Mouse (Mus musculus) 3T3-L1 (cell line): ENCODE results near the gene Rbbp7.
"Not testable (repeated sequence)": the region's sequence is repeated elsewhere in the genome, so short reads cannot be mapped to it uniquely, and the experiment has no call there.

Source experiments
- DNase-seq: peaks from one replicate; pipeline ENCODE4 v3.0.0-alpha.2; 2015; ENCODE audit warnings: low read depth, low spot score

The Rbbp7 gene

DNA sequence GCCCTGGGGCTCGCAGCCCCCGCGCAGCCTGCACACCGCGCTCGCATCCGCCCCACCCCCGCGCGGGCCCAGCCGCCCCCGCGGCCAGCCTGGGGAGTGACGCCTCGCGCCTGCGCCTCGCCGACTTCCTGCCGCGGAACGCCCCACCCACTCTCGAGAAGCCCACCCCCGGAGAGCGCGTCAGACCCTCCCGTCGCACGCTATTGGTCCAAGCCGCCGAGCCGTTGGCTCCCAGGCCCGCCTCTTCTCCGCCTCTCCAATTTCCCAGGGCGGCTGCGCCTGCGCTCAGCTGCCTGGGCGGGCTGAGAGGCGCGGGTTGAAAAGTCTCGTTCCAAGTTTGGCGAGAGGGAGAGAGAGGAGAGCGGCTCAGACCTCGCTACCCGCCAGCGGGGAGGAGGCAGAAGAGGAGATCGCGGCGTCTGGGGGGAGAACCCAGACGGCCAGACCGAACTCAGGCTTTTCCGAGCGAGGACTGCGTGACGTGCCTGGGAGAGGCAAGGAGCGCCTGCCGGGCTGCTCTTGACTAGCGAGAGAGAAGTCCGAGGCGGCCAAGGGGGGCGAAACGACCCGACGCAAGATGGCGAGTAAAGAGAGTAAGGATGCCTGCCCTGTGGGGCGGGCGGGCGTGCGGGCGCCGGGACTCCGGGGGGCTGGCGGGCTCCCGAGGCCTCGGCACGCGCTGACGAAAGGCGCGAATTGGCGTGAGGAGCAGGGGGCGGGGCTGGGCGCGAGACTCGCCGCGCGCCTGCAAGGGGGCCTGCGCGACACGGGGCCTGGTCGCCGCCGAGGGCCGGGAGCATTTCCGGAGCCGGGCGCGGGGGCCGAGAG lies at the start of gene Rbbp7:
Rbbp7 (plus strand) TSS at position 288 of the 828 bp plus-strand sequence.
- DNase-seq, result peak; percentile 86

DNA sequence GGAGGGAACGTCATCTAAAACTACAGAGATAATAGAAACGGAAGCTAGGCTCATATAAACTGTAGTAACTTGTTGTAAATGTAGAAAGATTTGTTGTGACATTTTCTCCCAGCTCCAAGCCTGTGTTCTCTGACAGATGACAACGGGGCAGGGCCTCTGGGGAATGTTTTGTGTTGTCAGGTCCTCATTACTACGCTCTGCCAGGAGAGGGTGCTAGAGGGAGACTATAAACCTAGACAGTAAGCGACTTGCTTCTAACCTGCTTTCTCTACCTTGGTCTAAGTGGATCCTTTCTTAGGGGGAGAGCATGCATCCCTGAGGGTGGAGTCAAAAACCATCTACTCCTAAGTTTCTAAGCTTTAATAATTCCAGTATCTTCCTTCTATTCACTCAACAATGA lies 42.4 kb upstream of the Rbbp7 start:
- DNase-seq, result peak; percentile 67

GRCm38 (mm10) chrX:162719615-162720014 lies 40.6 kb upstream of the Rbbp7 start:
- peak; percentile 76 for DNase-seq

- no peak for DNase-seq
These were observed 32.8 kb upstream of the Rbbp7 start for GRCm38 (mm10) chrX:162727367-162727777.

DNA sequence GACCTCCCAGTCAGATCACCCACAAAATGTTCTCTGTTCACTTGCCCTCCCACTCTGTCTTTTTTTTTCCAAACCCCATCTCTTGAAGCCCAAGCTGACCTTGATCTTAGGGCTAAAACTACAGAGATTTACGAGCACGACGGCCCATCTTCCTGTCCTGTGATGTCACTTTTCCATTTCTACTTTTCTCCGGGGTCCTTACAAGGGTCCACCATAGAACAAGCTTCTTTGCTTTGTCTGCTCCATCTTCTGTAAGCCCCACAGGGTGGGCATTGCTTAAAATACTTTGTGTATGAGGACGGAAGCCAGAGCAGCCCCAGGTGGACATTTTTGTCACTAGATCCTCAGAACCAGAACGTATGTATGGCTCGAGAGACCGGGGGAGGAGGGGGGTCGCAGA lies 32.4 kb upstream of the Rbbp7 start:
- DNase-seq, result no peak

GRCm38 (mm10) chrX:162728228-162728627 lies 32.0 kb upstream of the Rbbp7 start:
- no peak for DNase-seq

GRCm38 (mm10) chrX:162730031-162730430 lies 30.2 kb upstream of the Rbbp7 start:
- DNase-seq, result no peak

- peak; percentile 62 for DNase-seq
These were observed 24.9 kb upstream of the Rbbp7 start for GRCm38 (mm10) chrX:162734997-162735929.

- DNase-seq, result no peak
These were observed 24.0 kb upstream of the Rbbp7 start for GRCm38 (mm10) chrX:162736140-162736659.

DNA sequence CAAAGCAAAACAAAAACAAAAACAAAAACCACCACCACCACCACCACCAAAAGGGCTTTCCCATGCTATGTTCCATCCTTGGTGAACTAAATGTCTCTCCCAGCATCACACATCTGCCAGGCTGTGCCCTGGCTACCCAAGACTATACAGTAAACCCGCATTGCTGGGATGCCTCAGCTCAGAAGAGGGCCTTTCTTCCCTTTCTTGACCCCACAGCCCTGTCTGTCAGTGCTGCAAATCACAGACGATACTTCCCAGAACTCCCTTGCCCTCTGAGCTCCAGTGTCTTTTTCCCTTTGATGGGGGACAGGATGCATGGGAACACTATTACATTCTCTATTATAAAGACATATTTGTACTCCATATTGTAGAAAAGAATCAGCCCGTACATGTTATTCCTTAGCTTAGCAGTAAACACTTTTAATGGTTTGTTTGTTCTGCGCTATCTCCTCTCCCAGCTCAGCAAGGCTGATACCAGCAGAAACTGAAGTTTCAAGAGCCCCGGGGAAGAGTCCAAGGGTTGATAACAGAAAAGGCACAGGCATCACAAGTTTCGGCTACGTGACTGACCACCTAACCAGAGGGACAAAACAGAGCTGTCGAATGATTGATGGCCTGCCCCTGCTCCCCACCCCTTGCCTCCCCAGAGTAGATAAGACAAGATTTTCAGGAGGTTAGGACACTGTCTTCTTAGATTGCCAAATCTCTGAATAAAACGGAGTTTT lies 11.3 kb upstream of the Rbbp7 start:
- no peak for DNase-seq

DNA sequence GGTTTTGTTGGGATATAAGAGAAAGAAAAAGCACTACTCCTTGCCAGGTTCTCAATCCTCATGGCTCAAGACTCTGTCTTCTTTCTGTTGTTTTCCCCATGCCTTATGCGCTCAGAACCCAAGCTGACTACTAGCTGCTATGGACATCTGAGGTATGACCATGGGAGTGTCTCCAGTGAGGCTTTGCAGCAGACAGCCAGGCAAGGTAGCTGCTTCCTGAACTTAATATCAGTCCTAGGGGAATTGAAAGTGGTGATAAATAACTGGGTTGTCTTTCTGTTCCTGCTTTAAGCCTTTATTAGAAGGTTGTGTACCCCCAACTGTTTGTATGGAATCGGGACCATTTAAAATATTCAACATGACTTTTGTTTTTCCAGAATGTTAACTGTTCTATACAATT lies 7.8 kb upstream of the Rbbp7 start:
- DNase-seq, result no peak

DNA sequence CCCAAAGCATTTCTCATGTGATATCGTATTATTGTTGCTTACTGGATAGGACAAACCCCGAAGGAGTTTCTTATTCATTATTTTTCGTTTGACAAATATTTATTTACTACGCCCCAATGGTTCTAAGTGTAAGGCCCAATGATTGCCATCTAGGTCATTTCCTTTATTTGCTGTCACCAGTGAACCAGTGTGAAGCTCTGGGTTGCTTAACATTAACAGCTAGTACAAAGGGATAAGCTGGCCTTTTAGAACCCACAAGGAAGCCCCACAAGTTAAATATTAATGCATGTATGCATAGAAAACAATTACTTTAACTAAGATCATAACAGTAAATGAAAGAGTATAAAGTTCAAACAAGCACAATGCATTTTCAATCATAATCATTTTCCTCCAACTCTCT lies 5.9 kb upstream of the Rbbp7 start:
- DNase-seq, result no peak

DNA sequence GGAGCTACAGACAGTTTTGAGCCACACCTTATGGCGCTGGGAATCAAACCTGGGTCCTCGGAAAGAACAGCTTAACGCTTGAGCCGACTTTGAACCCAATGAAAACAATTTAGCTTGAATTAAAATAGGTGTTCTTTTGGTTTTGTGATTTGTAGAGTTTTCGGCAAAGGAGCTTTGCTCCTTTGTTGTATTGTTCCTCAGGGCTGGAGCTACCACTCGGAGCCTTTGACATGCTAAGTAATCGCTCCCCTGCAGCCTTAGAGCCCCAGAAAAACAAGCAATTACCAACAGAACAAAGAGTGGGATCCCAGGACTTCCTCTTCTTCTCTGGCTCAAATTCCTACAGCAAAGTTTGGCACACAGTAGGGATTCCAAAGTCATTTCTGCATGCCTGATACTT lies 4.1 kb upstream of the Rbbp7 start:
- no peak for DNase-seq

GRCm38 (mm10) chrX:162759251-162760114 lies 719 bp upstream of the Rbbp7 start:
- DNase-seq, result peak; percentile 39

GRCm38 (mm10) chrX:162760958-162761515 lies 835 bp downstream of the Rbbp7 start:
- DNase-seq, result no peak

GRCm38 (mm10) chrX:162761716-162762395 lies 1.7 kb downstream of the Rbbp7 start:
- DNase-seq, result peak; percentile 36

DNA sequence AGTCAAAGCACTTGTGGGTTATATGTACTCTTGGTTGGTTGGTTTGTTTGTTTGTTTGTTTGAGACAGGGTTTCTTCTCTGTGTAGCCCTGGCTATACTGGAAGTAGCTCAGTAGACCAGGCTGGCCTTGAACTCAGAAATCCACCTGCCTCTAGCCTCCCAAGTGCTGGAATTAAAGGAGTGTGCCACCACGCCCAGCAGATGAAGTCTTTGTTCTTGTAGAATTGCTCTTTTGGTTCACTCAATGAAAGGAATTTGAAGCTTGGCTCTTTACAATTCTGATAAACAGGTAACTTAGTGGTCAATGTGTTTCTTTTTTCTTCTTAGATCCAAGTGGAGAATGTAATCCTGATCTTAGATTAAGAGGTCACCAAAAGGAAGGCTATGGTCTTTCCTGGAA lies 10.5 kb downstream of the Rbbp7 start:
- DNase-seq, result no peak

DNA sequence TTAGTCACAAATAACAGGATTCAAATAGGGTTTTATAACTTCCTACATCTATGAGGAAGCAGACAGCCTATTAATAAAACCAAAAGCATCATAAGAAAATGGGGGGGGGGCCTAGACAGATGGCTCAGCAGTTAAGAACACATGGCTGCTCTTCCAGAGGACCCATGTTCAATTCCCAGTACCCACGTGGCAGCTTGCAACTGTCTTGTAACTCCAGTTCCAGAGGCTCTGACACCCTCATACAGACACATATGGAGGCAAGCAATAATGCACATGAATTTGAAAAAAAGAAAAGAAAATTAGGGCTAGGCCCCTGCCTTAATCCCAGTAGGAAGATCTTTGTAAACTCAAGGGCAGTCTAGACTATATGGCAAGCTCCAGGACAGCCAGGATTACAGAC lies 28.2 kb downstream of the Rbbp7 start:
- DNase-seq, result no peak

DNA sequence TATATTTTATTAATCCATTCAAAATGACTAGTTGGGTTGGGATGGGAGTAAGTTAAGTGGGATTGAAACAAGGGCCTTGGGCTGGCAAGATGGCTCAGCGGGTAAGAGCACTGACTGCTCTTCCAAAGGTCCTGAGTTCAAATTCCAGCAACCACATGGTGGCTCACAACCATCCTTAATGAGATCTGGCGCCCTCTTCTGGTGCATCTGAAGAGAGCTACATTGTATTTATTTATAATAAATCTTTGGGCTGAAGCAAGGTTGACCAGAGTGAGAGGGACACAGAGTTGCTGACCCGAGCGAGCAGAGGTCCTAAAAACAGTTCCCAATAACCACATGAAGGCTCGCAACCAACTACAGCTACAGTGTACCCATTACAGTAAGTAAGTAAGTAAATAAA lies 31.2 kb downstream of the Rbbp7 start:
- not testable (repeated sequence) for DNase-seq

- DNase-seq, result peak; percentile 63
These were observed 40.2 kb downstream of the Rbbp7 start for GRCm38 (mm10) chrX:162800371-162800770.
